Mouse (Mus musculus): ENCODE results near the gene Vezt.

The Vezt gene

GRCm38 (mm10) chr10:94037196-94037595 lies 1.6 kb upstream of the Vezt start:
- no peak for DNase-seq

- no peak for DNase-seq
These were observed 750 bp upstream of the Vezt start for GRCm38 (mm10) chr10:94036375-94036758.

GRCm38 (mm10) chr10:94034876-94035657 lies 550 bp downstream of the Vezt start:
- peak in 1 of 2 experiments; percentile 69 for DNase-seq

GRCm38 (mm10) chr10:94031164-94031563 lies 4.5 kb downstream of the Vezt start:
- DNase-seq, result no peak

DNA sequence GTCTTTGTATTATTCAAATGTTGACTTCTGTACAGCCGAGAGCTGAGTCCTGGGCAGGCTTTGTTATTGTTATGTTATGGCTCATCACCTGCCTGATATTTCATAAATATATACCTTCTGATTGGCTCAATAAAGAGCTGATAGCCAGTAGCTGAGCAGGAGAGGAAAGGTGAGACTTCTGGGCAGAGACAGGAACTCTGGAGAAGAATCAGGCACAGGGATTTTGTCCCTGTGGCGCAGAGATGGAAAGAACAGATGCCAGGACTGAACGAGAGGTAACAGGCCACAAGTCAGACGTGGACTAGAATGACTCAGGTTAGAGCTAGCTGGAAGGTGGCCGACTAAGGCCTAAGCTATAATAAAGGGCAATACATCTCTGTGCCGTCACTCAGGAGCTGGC lies 7.1 kb downstream of the Vezt start:
- no peak for DNase-seq

- no peak for DNase-seq
These were observed 10.5 kb downstream of the Vezt start for GRCm38 (mm10) chr10:94025079-94025478.

- DNase-seq, result no peak
These were observed 14.6 kb downstream of the Vezt start for GRCm38 (mm10) chr10:94021059-94021458.

- DNase-seq, result no peak
These were observed 15.0 kb downstream of the Vezt start for GRCm38 (mm10) chr10:94020587-94020986.

DNA sequence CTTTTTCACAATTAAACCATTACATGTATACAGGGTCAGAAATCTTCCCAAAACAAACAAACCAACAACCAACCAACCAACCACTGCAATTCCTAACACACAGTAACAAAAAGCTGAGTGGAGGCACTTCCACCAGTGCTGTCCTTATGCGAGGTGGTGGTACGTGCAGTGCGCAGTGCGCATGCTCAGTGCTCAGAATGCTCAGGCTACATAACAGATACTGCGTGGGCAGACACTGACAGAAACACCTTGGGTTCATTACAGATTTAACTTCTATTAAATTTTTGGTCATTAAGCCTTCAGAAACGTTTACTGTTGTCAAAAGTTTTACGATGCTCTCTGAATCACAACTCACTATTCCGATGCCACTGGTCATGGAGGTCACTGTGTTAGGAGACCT lies 18.2 kb downstream of the Vezt start:
- no peak for DNase-seq

DNA sequence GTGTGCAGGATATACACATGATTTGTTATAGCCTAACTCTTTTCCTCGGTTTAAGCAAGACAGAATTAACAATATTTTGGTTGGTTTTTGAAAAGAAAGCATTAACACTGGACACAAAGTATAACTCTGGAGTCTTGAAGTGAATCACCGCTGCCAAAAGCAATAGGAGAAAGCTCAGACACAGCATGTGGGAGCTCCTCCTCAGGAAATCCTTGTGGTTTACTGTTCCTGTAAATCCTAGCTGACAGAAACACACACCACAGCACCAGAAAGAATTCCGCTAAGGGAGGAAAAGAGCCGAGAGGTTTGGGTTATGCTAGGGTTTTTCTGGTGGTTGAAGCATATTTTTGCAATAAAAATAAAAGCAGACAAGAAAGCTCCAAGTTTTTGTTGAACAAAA lies 21.4 kb downstream of the Vezt start:
- DNase-seq, result no peak

- DNase-seq, result peak; percentile 42 to 46
These were observed 22.4 kb downstream of the Vezt start for GRCm38 (mm10) chr10:94013196-94013595.

DNA sequence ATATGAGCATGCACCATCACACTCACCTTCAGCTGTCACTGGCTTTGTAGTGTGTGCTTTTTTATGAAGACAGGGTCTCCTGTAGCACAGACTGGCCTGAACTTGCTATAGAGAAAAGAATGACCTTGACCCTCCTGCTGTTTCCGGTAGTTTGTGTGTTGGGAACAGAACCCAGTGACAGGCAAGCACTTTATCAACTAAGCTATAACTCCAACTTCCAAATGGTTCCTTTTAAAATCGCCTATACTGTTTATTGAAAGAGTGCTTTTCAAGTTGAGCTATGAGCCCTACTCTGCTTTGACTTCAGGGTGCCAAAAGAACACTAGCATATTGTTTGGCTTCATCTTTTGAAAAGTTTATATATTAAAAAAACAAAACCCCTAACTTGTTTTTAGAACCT lies 24.6 kb downstream of the Vezt start:
- no peak for DNase-seq

- DNase-seq, result no peak
These were observed 25.5 kb downstream of the Vezt start for GRCm38 (mm10) chr10:94009991-94010679.

DNA sequence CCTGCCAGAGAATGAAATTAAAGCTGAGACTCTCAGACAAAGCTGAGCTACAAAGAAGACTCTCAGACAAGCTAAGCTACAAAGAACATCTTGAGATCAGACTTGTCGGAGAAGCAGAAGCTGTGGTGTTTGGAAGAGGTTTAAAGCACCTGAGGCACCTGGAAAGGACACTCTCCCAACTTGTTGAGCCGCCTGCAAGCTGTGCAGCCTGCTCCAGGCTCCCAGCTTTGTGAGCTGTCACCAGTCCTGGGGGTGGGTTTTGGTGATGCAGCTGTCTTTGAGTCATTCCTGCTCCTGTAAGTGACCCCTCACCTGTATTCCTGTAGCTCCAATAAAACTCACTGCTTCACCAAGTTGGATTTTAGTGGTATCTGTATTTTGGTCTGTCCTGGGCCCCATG lies 27.3 kb downstream of the Vezt start:
- DNase-seq, result no peak

GRCm38 (mm10) chr10:94000223-94000622 lies 35.4 kb downstream of the Vezt start:
- DNase-seq, result no peak

GRCm38 (mm10) chr10:93999357-93999756 lies 36.3 kb downstream of the Vezt start:
- no peak for DNase-seq

DNA sequence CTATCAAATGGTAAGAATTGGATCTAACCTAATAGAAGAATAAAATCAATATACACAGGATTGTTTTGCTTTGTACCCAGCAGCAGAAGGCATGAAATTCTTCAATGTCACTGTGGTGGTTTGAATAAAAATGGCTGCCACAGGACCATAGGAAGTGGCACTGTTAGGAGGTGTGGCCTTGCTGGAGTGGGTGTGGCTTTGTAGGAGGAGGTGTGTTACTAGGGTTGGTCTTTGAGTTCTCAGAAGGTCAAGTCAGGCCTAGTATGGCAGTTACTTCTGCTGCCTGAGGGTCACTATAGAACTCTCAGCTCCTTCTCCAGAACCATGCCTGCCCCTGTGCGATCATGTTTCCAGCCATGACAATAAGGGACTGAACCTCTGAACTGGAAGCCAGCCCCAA lies 40.5 kb downstream of the Vezt start:
- no peak for DNase-seq

GRCm38 (mm10) chr10:93994136-93994535 lies 41.5 kb downstream of the Vezt start:
- DNase-seq, result no peak

- no peak for DNase-seq
These were observed 50.3 kb downstream of the Vezt start for GRCm38 (mm10) chr10:93985357-93985756.

DNA sequence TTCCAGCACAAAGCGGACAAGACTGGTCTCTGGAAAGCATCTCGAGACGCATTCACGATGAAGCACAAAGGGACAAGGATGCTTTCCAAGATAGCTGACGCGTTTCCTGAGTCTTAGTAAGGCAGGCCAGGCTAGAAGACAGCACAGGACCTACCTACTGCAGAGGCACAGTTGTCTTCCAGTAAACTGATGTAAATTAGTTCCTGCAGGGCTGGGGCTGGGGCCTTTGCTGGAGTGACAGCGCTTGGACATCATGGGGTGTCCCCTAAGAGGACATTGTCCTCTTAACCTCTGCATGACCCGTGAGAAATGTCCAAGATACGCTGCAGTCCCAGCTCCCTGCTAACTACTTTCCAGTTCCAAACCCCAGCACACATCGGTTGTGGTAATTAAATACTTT lies 66.3 kb downstream of the Vezt start:
- DNase-seq, result no peak

GRCm38 (mm10) chr10:93967486-93967885 lies 68.1 kb downstream of the Vezt start:
- no peak for DNase-seq

DNA sequence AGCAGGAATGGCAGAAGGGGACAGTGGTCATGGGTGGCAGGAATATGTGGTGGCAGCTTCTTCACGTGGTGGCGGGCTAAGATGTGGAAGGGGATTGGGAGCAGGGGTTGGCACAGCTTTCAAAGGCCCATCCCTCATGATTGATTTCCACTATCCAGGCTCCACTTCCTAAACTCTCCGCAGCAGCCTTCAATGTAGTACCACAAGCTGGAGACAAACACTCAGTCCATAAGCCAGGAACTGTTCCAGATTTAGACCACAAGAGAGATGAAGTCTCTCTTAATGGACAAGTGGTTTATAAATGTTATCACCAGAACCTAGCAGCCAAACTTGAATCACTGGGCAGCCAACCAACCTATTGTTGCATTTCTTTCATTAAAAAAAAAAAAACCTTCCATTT lies 81.6 kb downstream of the Vezt start:
- no peak for DNase-seq

GRCm38 (mm10) chr10:93953504-93953903 lies 82.1 kb downstream of the Vezt start:
- no peak for DNase-seq

GRCm38 (mm10) chr10:93950991-93951390 lies 84.6 kb downstream of the Vezt start:
- DNase-seq, result no peak

- DNase-seq, result no peak
These were observed 85.7 kb downstream of the Vezt start for GRCm38 (mm10) chr10:93949921-93950320.
